Mouse (Mus musculus): ENCODE measurements around the gene Zfp106.

DNA sequence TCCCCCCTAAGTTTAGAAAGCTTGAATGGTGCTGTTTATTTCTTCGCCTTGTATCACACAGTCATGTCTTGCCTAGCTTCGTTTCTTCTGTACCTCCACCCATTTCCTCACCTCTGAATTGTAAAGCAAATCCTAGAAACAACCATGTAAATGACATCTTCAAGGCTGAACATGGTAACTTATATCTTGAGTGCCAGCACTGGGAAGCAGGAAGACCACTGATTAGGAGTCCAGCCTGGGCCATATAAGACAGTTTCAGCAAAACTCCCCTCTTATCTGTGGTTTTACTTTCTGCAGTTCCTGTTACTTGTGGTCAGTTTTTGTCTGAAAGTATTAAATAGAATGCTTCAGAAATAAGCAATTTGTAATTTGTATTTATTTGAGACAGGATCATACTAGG is 12.3 kb upstream of the Zfp106 start:
- TF ChIP-seq CTCF (IDR thresholded peaks at IDR 0.05; ENCODE audit: borderline replicate concordance, insufficient read depth, low read depth, low read length) (no peak), POLR2A (IDR thresholded peaks at IDR 0.05; ENCODE audit: borderline replicate concordance, insufficient read depth, low read length) (no peak)
